Mouse (Mus musculus) MEL (cell line): Measurements from ENCODE around the gene Upp1. TPM values are rescaled to one million over a fixed set of nuclear protein-coding genes. Genes with fewer than 3 reads are reported as not detected.
A peak's percentile ranks its signal among the peaks of the same experiment; 100 is the strongest.

Source experiments
- DNase-seq: peaks from one replicate; pipeline ENCODE4 v3.0.0; 2011; ENCODE audit warnings: low read depth, low spot score
- H3K27ac ChIP-seq: 2 replicates; pipeline ENCODE4 v1.5.1; 2012; ENCODE audit warnings: low read depth, mild to moderate bottlenecking, control low read depth, low read length, moderate library complexity; ENCODE audit not compliant: control insufficient read depth
- H3K27me3 ChIP-seq, 2 experiments: fragments of 150-350 bp in 1 of 2; sonication (generic) in 1 of 2; 2 replicates each; pipeline ENCODE4 v1.6.1; 2012; ENCODE audit warnings: low read length in 2 of 2, mild to moderate bottlenecking in 2 of 2, improper control_type of control experiment in 1 of 2, moderate library complexity in 1 of 2; ENCODE audit not compliant: insufficient read depth in 2 of 2, control insufficient read depth in 1 of 2
- H3K36me3 ChIP-seq, 2 experiments: 2 replicates each; pipeline ENCODE4 v1.6.1; 2012 to 2014; ENCODE audit warnings: low read length in 2 of 2, improper control_type of control experiment in 1 of 2, inconsistent platforms in 1 of 2, mild to moderate bottlenecking in 1 of 2; ENCODE audit not compliant: insufficient read depth in 2 of 2, control insufficient read depth in 1 of 2
- H3K4me1 ChIP-seq, 2 experiments: fragments of 150-350 bp in 1 of 2; sonication (generic) in 1 of 2; 2 replicates each; pipeline ENCODE4 v1.6.1; 2012; ENCODE audit warnings: low read length in 2 of 2, improper control_type of control experiment in 1 of 2, mild to moderate bottlenecking in 1 of 2; ENCODE audit not compliant: insufficient read depth in 2 of 2, control insufficient read depth in 1 of 2
- H3K4me3 ChIP-seq, 2 experiments: fragments of 150-350 bp in 1 of 2; sonication (generic) in 1 of 2; 2 replicates each; pipeline ENCODE4 v1.5.1; 2012; ENCODE audit warnings: low read depth in 2 of 2, low read length in 2 of 2, mild to moderate bottlenecking in 2 of 2, moderate library complexity in 2 of 2, control low read depth in 1 of 2, improper control_type of control experiment in 1 of 2; ENCODE audit not compliant: control insufficient read depth in 1 of 2, insufficient read depth in 1 of 2
- H3K79me2 ChIP-seq: 2 replicates; pipeline ENCODE4 v1.6.1; 2012; ENCODE audit warnings: mild to moderate bottlenecking, low read length, moderate library complexity; ENCODE audit not compliant: control insufficient read depth, poor library complexity, insufficient read depth
- H3K9ac ChIP-seq: 2 replicates; pipeline ENCODE4 v1.6.1; 2012; ENCODE audit warnings: low read depth, mild to moderate bottlenecking, control low read depth, low read length, moderate library complexity; ENCODE audit not compliant: control insufficient read depth, poor library complexity, severe bottlenecking
- H3K9me3 ChIP-seq: fragments of 150-350 bp; sonication (generic); replicated peaks from 2 replicates; pipeline ENCODE4 v1.6.1; 2012; ENCODE audit warnings: mild to moderate bottlenecking, low read length, improper control_type of control experiment, moderate library complexity; ENCODE audit not compliant: insufficient read depth
- BHLHE40 ChIP-seq: IDR thresholded peaks from 2 replicates; pipeline ENCODE4 v1.6.1; 2012; ENCODE audit warnings: low read depth, mild to moderate bottlenecking, inconsistent platforms, low read length, improper control_type of control experiment, borderline replicate concordance
- CHD1 ChIP-seq: IDR thresholded peaks from 2 replicates; pipeline ENCODE4 v1.6.1; 2012; ENCODE audit warnings: low read depth, mild to moderate bottlenecking, inconsistent platforms, low read length, improper control_type of control experiment
- CTCF ChIP-seq, 3 experiments: IDR thresholded peaks in 2 of 3; conservative IDR thresholded peaks in 1 of 3; 2 replicates each; pipeline ENCODE4 v1.5.1; 2011 to 2012; ENCODE audit warnings: low read length in 3 of 3, low read depth in 2 of 3, mild to moderate bottlenecking in 2 of 3, improper control_type of control experiment in 1 of 3, inconsistent platforms in 1 of 3, mixed read lengths in 1 of 3, moderate library complexity in 1 of 3; ENCODE audit not compliant: control insufficient read depth in 1 of 3, insufficient read depth in 1 of 3, poor library complexity in 1 of 3, severe bottlenecking in 1 of 3
- E2F4 ChIP-seq: IDR thresholded peaks from 2 replicates; pipeline ENCODE4 v1.6.1; 2011; ENCODE audit warnings: low read depth, low read length, improper control_type of control experiment, borderline replicate concordance
- EP300 ChIP-seq, 2 experiments: IDR thresholded peaks; 2 replicates each; pipeline ENCODE4 v1.6.1; 2011; ENCODE audit warnings: improper control_type of control experiment in 2 of 2, low read length in 2 of 2, low read depth in 1 of 2, mild to moderate bottlenecking in 1 of 2
- GABPA ChIP-seq: IDR thresholded peaks from 2 replicates; pipeline ENCODE4 v1.6.1; 2012; ENCODE audit warnings: low read depth, mild to moderate bottlenecking, inconsistent platforms, low read length, improper control_type of control experiment, moderate library complexity
- GATA1 ChIP-seq: IDR thresholded peaks from 2 replicates; pipeline ENCODE4 v1.6.1; 2011; ENCODE audit warnings: low read depth, low read length, improper control_type of control experiment
- MAFK ChIP-seq: IDR thresholded peaks from 2 replicates; pipeline ENCODE4 v1.6.1; 2011; ENCODE audit warnings: low read depth, mild to moderate bottlenecking, low read length, improper control_type of control experiment, borderline replicate concordance
- MAX ChIP-seq: IDR thresholded peaks from 2 replicates; pipeline ENCODE4 v1.6.1; 2011; ENCODE audit warnings: low read length, improper control_type of control experiment
- MYB ChIP-seq: IDR thresholded peaks from 2 replicates; pipeline ENCODE4 v1.6.1; 2011; ENCODE audit warnings: mild to moderate bottlenecking, low read depth, low read length, improper control_type of control experiment
- POLR2A ChIP-seq, 2 experiments: IDR thresholded peaks; 2 replicates each; pipeline ENCODE4 v1.6.1; 2011 to 2012; ENCODE audit warnings: low read length in 2 of 2, mild to moderate bottlenecking in 2 of 2, control low read depth in 1 of 2, improper control_type of control experiment in 1 of 2, low read depth in 1 of 2, moderate library complexity in 1 of 2; ENCODE audit not compliant: control insufficient read depth in 1 of 2, insufficient read depth in 1 of 2, poor library complexity in 1 of 2
- SMC3 ChIP-seq: IDR thresholded peaks from 2 replicates; pipeline ENCODE4 v1.6.1; 2011; ENCODE audit warnings: low read depth, low read length, improper control_type of control experiment
- TAL1 ChIP-seq: IDR thresholded peaks from 2 replicates; pipeline ENCODE4 v1.6.1; 2012; ENCODE audit warnings: mild to moderate bottlenecking, inconsistent platforms, low read length, moderate library complexity, mixed read lengths
- UBTF ChIP-seq: IDR thresholded peaks from 2 replicates; pipeline ENCODE4 v1.6.1; 2012; ENCODE audit warnings: low read depth, mild to moderate bottlenecking, inconsistent platforms, low read length, improper control_type of control experiment, moderate library complexity, borderline replicate concordance; ENCODE audit not compliant: insufficient read depth
- USF1 ChIP-seq: IDR thresholded peaks from 2 replicates; pipeline ENCODE4 v1.6.1; 2014; ENCODE audit warnings: low read depth, mild to moderate bottlenecking, inconsistent platforms, low read length, improper control_type of control experiment, moderate library complexity
- USF2 ChIP-seq, 2 experiments: IDR thresholded peaks; 2 replicates each; pipeline ENCODE4 v1.6.1; 2011 to 2012; ENCODE audit warnings: improper control_type of control experiment in 2 of 2, low read length in 2 of 2, borderline replicate concordance in 1 of 2, inconsistent platforms in 1 of 2, low read depth in 1 of 2, mild to moderate bottlenecking in 1 of 2; ENCODE audit not compliant: insufficient read depth in 1 of 2
- ZC3H11A ChIP-seq: IDR thresholded peaks from 2 replicates; pipeline ENCODE4 v1.6.1; 2012; ENCODE audit warnings: low read depth, mild to moderate bottlenecking, inconsistent platforms, low read length, improper control_type of control experiment
- ZKSCAN1 ChIP-seq: IDR thresholded peaks from 2 replicates; pipeline ENCODE4 v1.6.1; 2012; ENCODE audit warnings: low read depth, mild to moderate bottlenecking, inconsistent platforms, low read length, improper control_type of control experiment, moderate library complexity
- ZNF384 ChIP-seq: IDR thresholded peaks from 2 replicates; pipeline ENCODE4 v1.6.1; 2012; ENCODE audit warnings: low read depth, mild to moderate bottlenecking, inconsistent platforms, low read length, improper control_type of control experiment
- polyA plus RNA-seq, 2 experiments: library from polyadenylated mRNA; stranded (reverse) in 1 of 2; unstranded in 1 of 2; fragments of >175 nt in 1 of 2; fragments of >200 nt in 1 of 2; gene quantifications; 2 replicates each; pipeline versions ENCODE4 v1.2.1 to v1.2.4; 2012; ENCODE audit warnings: low replicate concordance in 2 of 2, low read depth in 1 of 2; ENCODE audit not compliant: insufficient read length in 2 of 2, insufficient read depth in 1 of 2, missing spikeins in 1 of 2
- total RNA-seq: library from RNA; depleted of rRNA; stranded (reverse); fragments of 300-350 nt; gene quantifications from 2 replicates; pipeline ENCODE4 v1.2.3, GENCODE M21; 2012

Upp1 gene
- total and polyA plus RNA-seq, 3 experiments, result 1.2 to 1.4 TPM; not detected in 1

DNA sequence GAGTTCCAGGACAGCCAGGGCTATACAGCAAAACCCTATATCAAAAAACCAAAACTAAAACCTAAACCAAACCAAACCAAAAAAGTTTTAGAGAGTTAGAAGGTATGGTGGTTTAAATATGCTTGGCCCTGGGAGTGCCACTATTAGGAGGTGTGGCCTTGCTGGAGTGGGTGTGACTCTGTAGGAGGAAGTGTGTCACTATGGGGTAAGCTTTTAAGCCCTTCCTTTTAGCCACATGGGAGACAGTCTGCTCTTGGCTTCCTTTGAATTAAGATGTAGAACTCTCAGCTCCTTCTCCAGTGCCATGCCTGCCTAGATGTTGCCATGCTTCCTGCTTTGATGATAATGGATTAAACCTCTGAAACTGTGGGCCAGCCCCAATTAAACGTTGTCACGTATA is 27.2 kb downstream of the Upp1 start:
- H3K4me3 ChIP-seq, result no peak overlapping the region
- no peaks in the 10 kb centered on the region for H3K79me2 ChIP-seq
- H3K36me3 ChIP-seq, result no peaks in the 10 kb centered on the region
- no peak for TF ChIP-seq TAL1
- no peak for TF ChIP-seq GATA1
- no peak for TF ChIP-seq ZC3H11A
- TF ChIP-seq POLR2A (IDR thresholded peaks at IDR 0.05; ENCODE audit: control insufficient read depth in 1 of 2, insufficient read depth in 1 of 2, low read depth in 1 of 2, low read length in 2 of 2, poor library complexity in 1 of 2), result no peak
- no peak for TF ChIP-seq CHD1
- TF ChIP-seq MYB, result no peak
- no peak for TF ChIP-seq BHLHE40
- TF ChIP-seq SMC3, result no peak
- TF ChIP-seq UBTF, result no peak
- no peak for TF ChIP-seq ZKSCAN1
- no peak for TF ChIP-seq EP300 (IDR thresholded peaks at IDR 0.05; ENCODE audit: low read depth in 1 of 2, low read length in 2 of 2)
- DNase-seq, result peak; percentile 23
- no peak overlapping the region for H3K27ac ChIP-seq
- no peaks in the 10 kb centered on the region for H3K27me3 ChIP-seq
- no peak overlapping the region for H3K9ac ChIP-seq
- H3K4me1 ChIP-seq, result no peaks in the 10 kb centered on the region
- H3K9me3 ChIP-seq, result no peaks in the 10 kb centered on the region

DNA sequence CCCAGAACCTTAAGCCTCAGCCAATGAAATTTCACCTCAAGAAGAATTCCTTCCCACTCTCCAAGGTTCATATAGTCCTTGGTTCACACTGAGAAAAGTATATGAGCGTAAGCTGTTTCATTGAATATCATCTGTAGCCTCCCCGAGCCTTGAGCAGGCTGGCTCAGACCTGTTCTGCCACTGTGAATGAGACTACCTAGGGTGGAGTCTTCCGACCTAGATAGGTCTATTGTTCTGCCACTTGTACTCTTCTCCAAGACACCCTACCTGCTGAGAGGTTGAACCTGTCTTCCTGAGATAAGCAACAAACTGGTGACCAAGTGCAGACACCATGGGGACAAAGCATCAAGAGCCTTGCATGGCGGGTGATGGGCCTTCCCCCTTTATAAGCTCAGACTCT is 28.2 kb downstream of the Upp1 start:
- Histone ChIP-seq H3K79me2 (no peaks in the 10 kb centered on the region), H3K27me3 (no peaks in the 10 kb centered on the region), H3K4me3 (no peak overlapping the region), H3K9ac (no peak overlapping the region), H3K27ac (no peak overlapping the region), H3K4me1 (no peaks in the 10 kb centered on the region), H3K9me3 (no peaks in the 10 kb centered on the region), H3K36me3 (no peaks in the 10 kb centered on the region)
- TF ChIP-seq EP300 (IDR thresholded peaks at IDR 0.05; ENCODE audit: low read depth in 1 of 2, low read length in 2 of 2) (no peak), E2F4 (no peak), GABPA (no peak), ZKSCAN1 (no peak), CTCF (IDR thresholded peaks at IDR 0.05 in 2 of 3, conservative IDR thresholded peaks at IDR 0.05 in 1 of 3; ENCODE audit: control insufficient read depth in 1 of 3, insufficient read depth in 1 of 3, low read depth in 2 of 3, low read length in 3 of 3, poor library complexity in 1 of 3, severe bottlenecking in 1 of 3) (no peak), USF2 (IDR thresholded peaks at IDR 0.05; ENCODE audit: borderline replicate concordance in 1 of 2, insufficient read depth in 1 of 2, low read depth in 1 of 2, low read length in 2 of 2) (no peak), MAX (no peak), ZNF384 (no peak), USF1 (no peak), MAFK (no peak)
- no peak for DNase-seq
